Mouse (Mus musculus): ENCODE results near the gene Orai1. TPM values are rescaled to one million over a fixed set of nuclear protein-coding genes. Genes with fewer than 3 reads are reported as not detected.
A peak's percentile ranks its signal among the peaks of the same experiment; 100 is the strongest.

Gene Orai1
- polyA plus RNA-seq, 1 experiment: 68.5 TPM

DNA sequence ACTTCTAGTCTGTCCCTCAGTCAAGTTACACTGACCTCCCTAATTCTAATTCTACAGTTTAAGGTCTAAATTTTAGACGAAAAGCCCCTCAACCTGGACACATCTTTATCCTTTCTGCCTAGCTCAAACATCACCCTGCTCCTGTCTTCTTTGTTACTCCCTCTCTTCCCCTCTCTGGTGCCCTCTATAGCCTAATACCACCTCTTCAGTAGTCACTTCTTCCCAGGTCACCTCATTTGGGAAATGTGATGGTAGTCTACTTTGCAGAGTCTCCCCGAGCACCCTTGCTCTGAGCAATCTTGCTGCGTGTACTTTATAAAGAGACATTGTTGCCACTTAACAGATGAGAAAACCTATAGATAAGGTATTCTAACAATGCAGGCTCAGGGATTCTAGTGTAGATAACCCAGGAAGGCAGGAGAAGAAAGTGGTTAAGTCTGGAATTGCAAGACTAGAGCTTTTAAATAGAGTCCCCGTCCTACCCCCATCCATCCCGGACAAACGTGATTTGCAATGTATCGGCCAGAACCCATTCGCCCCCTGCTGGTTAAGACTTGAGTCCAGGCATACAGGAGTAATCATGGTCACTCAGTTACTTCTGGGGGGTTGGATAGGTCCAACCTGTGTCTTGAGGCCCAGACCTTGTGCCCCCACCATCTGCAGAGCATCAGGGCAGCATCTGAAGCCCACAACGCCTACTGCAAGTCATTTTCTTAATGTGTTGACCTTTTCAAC is 30.9 kb downstream of the Orai1 start:
- Histone ChIP-seq H3K4me1 (ENCODE audit: control insufficient read depth, insufficient read depth, low read length) (peaks cover 3% of the 10 kb centered on the region), H3K4me3 (ENCODE audit: insufficient read depth, low read length) (no peak overlapping the region), H3K27ac (ENCODE audit: insufficient read depth, low read depth, low read length) (no peak overlapping the region)
- TF ChIP-seq POLR2A (IDR thresholded peaks at IDR 0.05; ENCODE audit: borderline replicate concordance, low read depth, low read length) (no peak), CTCF (IDR thresholded peaks at IDR 0.05; ENCODE audit: low read depth, low read length) (peak; percentile 69)

DNA sequence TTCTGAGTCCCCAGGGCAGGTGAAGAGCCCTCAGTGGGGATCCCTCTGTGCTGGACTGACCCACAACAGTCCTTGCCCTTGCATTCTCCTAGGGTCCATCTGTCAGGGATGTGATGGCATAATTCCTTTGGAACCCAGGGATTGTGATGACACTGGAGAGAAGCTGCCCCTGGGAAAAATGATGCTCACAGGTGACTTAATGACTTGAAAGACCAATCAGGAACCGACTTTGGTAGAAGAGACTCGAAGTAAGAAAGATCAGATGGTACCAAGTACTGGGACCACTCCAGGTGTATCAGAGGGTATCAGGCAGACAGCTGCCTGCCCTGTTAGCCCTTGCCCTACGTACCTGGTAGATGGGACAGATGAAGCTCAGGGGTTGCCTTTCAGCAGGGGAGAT is 32.0 kb downstream of the Orai1 start, which contains the start of gene Morn3:
TSS of gene Morn3 (minus strand) at position 101 of the 400 bp plus-strand sequence.
- TF ChIP-seq CTCF (IDR thresholded peaks at IDR 0.05; ENCODE audit: low read depth, low read length): no peak
- H3K27ac ChIP-seq (ENCODE audit: insufficient read depth, low read depth, low read length): no peak within 1 kb of the TSS
- H3K4me1 ChIP-seq (ENCODE audit: control insufficient read depth, insufficient read depth, low read length): no peaks in the 10 kb centered on the region
- H3K4me3 ChIP-seq (ENCODE audit: insufficient read depth, low read length): no peak within 1 kb of the TSS

DNA sequence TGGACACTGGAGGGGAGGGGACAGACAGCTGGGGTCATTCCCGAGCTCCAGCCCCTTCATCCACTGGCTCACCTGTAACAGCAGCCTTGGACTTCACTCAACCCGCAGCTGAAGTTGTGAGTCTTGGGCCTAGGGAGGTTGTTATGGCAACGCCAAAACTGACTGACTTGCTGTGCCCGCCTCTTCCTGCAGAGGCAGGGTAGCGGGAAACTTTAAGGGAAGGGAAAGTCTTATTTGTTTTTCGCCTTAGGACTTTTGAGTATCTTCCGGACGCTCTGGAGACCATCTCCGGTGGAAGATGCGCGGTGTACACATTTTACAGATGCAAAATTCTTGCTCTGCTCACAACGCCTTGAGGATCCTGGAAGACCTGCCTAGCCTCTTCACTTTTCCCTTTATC is 34.4 kb downstream of the Orai1 start:
- Histone ChIP-seq H3K4me1 (ENCODE audit: control insufficient read depth, insufficient read depth, low read length) (no peaks in the 10 kb centered on the region), H3K4me3 (ENCODE audit: insufficient read depth, low read length) (no peak overlapping the region), H3K27ac (ENCODE audit: insufficient read depth, low read depth, low read length) (no peak overlapping the region)
- TF ChIP-seq POLR2A (IDR thresholded peaks at IDR 0.05; ENCODE audit: borderline replicate concordance, low read depth, low read length) (no peak), CTCF (IDR thresholded peaks at IDR 0.05; ENCODE audit: low read depth, low read length) (no peak)

DNA sequence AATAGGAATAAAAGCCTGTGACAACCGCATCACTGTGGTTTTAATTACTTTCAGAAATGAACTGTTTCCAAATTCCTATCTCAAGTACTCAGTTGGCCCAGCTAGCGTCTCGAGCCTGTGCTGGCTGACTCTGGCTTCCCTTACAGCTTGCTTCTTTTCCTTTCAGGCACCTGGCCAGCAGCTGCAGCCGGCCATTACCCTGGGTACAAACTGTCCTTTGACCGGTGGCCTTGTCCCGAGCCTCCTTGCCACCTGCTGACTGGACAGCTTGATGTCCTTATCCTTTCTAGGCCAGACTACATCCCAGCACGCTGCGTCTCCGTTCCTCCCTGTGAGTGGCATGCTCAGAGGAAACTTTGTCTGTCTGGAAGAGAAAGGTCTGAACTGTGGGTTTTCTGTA is 36.0 kb downstream of the Orai1 start:
- Histone ChIP-seq H3K27ac (ENCODE audit: insufficient read depth, low read depth, low read length) (no peak overlapping the region), H3K4me1 (ENCODE audit: control insufficient read depth, insufficient read depth, low read length) (no peaks in the 10 kb centered on the region), H3K4me3 (ENCODE audit: insufficient read depth, low read length) (no peak overlapping the region)
- TF ChIP-seq CTCF (IDR thresholded peaks at IDR 0.05; ENCODE audit: low read depth, low read length): no peak
- TF ChIP-seq POLR2A (IDR thresholded peaks at IDR 0.05; ENCODE audit: borderline replicate concordance, low read depth, low read length): no peak

DNA sequence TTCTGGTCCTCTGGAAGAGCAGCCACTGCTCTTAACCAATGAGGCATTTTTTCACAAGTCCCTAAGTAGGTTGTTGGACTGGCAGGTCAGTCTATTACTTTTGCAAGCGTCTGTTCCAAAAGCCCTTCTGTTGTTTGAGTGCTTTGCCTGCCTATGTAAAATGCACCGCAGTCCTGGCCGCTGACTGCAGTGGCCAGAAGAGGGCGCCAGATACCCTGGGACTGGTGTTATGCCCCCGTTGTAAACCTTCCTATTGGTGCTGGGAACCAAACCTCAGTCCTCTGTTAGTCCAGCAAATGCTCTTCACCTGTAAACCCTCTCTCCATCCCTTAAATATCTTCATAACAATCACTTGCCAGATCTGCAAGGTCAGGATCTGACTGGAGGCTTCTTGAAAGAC is 36.9 kb downstream of the Orai1 start:
- H3K4me1 ChIP-seq (ENCODE audit: control insufficient read depth, insufficient read depth, low read length): no peaks in the 10 kb centered on the region
- H3K4me3 ChIP-seq (ENCODE audit: insufficient read depth, low read length): no peak overlapping the region
- TF ChIP-seq CTCF (IDR thresholded peaks at IDR 0.05; ENCODE audit: low read depth, low read length) (no peak), POLR2A (IDR thresholded peaks at IDR 0.05; ENCODE audit: borderline replicate concordance, low read depth, low read length) (no peak)
- H3K27ac ChIP-seq (ENCODE audit: insufficient read depth, low read depth, low read length): no peak overlapping the region

DNA sequence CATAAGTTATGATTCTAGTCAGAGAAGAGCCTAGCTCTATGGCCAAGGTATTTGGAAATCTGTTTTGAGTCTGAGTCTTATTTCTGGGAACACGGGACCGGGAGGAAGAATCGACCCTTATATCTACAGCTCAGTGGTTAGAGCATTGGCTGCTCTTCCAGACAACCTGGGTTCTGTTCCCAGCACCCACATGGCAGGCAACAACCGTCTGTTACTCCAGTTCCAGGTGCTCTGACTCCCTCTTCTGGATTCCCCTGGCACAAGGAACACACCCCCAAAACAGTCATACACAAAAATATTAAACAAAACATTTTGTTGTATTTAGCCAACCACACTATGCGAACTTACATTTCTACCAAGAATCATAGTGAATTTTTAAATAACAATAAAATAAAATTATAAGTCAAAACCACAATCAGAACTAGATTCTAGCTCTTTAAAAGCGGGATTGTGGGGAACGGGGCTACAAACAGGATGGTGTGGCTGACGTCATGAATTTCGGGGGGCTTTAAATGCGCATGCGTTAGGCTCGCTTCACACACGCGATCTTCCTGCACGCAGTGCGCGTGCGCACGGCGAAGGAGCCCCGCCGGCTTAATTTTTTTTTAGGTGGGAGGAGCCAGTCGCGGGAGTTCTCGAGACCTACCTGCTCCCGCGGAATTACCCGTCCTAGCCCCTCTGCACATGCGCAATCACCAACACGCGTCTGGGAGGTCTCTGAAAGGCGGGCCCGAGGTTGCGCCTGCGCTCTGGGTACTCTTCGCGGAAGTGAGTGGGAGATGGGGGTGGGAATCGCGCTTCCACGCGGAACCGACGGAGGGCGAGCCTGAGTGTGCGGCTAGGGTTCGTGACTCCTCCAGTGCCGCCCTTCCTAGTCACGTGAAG is 42.7 kb downstream of the Orai1 start:
- Histone ChIP-seq H3K4me1 (ENCODE audit: control insufficient read depth, insufficient read depth, low read length) (peaks cover 22% of the 10 kb centered on the region), H3K27ac (ENCODE audit: insufficient read depth, low read depth, low read length) (peak overlapping the region; percentile 78), H3K4me3 (ENCODE audit: insufficient read depth, low read length) (peak overlapping the region; percentile 50)
- TF ChIP-seq CTCF (IDR thresholded peaks at IDR 0.05; ENCODE audit: low read depth, low read length) (no peak), POLR2A (IDR thresholded peaks at IDR 0.05; ENCODE audit: borderline replicate concordance, low read depth, low read length) (no peak)

DNA sequence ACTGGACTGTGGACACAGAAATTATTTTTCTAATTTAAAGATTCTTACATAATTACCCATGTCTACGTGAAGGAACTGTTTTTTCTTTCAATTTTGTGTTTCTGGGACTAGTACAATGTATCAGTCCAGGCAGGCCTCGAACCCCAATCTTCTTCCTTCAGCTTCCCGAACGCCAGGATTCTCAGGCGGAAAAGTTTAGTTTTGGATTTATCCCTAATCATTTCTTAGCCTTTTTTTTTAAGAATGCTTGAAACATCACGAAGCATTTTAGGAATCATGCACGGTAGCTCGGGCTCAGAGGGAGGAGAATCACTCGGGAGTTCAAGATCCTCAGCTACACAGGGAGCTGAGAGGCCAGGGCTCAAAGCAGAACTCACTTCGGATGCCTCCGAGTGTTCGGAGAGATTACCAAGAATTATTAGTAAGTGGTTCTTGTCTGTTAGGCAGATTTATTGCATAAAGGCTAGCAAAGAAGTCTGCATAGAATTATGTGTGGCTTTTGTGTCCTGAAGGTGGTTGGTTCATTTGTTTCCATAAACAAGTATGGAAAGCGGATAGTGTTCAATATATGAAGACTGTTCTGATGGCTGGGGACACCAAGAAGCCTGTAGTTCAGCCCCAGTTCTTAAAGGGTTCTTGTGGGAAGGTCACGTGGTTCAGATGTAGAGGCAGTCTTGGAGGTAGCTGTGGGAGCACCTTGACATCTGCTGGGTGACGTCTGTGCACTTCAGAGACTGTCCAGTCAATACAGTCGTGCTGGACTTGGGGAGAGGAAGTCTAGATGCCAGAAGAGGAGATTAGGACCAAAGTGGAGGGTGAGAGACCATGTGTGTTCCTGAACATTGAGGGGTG is 43.6 kb downstream of the Orai1 start:
- Histone ChIP-seq H3K4me1 (ENCODE audit: control insufficient read depth, insufficient read depth, low read length) (peaks cover 22% of the 10 kb centered on the region), H3K27ac (ENCODE audit: insufficient read depth, low read depth, low read length) (peak overlapping the region; percentile 78), H3K4me3 (ENCODE audit: insufficient read depth, low read length) (peak overlapping the region; percentile 50)
- TF ChIP-seq CTCF (IDR thresholded peaks at IDR 0.05; ENCODE audit: low read depth, low read length) (no peak), POLR2A (IDR thresholded peaks at IDR 0.05; ENCODE audit: borderline replicate concordance, low read depth, low read length) (no peak)

DNA sequence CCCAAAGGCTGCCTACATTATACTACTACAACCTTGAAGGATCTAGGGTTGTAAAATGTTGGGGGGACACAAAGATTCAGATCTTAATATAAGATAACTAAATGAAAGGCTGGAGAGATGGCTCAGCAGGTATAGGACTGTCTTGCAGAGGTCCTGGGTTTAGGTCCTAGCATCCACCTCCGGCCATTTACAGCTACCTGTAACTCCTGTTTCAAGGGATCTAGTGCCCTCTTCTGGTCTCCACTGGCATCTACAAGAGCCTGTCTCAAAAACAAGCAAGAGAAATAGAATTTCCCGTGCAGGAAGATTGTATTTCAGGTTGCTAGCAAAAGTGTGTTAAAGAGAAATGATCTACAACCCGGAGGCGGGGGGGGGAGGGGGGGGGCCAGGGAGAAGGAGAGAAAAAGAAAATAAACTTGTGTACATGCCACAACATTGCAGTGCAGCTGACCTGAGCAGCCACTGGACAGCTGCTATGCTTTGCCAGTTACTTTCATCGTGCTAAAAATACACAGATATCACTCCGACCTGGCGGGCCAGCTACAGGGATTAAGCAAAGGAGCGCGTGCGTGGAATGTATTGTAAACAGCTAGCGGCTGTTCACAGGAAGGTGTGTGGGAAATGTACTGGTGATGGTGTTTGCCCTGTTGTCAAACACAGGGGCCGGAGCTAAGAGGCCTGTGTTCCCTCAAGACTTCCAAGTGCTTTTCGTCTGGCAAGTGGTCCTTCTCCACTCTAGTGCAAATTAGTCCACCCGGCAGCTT is 45.1 kb downstream of the Orai1 start:
- Histone ChIP-seq H3K4me1 (ENCODE audit: control insufficient read depth, insufficient read depth, low read length) (peaks cover 22% of the 10 kb centered on the region), H3K4me3 (ENCODE audit: insufficient read depth, low read length) (no peak overlapping the region), H3K27ac (ENCODE audit: insufficient read depth, low read depth, low read length) (no peak overlapping the region)
- TF ChIP-seq POLR2A (IDR thresholded peaks at IDR 0.05; ENCODE audit: borderline replicate concordance, low read depth, low read length): no peak
- peak; percentile 51 for TF ChIP-seq CTCF (IDR thresholded peaks at IDR 0.05; ENCODE audit: low read depth, low read length)
